Mouse (Mus musculus): ENCODE measurements around the gene Atxn7l1.
A peak's percentile ranks its signal among the peaks of the same experiment; 100 is the strongest.

The Atxn7l1 gene

DNA sequence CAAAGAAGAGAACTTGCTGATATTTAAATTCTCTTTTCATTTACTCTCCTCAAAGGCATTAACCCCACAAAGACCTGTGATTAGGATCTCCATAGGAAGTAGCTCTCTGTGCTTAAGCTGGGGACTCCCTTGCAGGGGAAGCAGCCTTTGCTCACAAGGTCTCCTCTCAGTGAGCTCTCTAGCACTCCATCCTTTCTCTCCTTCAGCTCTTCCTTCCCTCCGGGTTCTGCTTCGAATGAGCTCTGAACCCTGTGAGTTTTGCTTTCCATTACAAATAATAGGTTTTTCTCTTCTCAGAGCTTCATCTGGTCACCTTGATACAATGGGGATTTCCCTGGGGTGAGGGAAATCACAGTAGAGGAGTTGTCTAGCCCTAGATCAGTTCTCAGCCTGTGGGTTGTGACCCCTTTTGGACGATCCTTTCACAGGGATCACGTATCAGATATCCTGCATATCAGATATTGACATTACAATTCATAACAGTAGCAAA is 35.7 kb downstream of the Atxn7l1 start:
- DNase-seq (ENCODE audit: low spot score) = no peak

DNA sequence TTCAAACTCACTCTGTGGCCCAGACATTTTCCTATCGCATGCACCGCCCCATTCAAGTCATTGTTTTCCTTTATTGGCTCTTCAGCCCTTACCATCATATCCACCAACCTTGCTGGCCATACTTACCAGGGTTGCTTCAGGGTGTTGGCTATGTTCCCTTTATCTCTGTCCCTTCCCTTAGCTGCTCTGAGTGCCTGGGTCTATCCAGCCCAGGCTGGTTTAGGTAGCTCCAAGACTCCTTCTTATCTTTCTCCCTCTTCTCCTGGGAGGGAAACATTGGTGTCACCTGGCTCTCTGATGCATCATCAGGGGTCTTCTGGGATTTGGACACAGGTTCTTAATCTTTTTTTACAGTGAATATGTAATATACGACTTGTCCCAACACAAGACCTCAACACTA is 36.6 kb downstream of the Atxn7l1 start:
- no peak for DNase-seq (ENCODE audit: low spot score)

DNA sequence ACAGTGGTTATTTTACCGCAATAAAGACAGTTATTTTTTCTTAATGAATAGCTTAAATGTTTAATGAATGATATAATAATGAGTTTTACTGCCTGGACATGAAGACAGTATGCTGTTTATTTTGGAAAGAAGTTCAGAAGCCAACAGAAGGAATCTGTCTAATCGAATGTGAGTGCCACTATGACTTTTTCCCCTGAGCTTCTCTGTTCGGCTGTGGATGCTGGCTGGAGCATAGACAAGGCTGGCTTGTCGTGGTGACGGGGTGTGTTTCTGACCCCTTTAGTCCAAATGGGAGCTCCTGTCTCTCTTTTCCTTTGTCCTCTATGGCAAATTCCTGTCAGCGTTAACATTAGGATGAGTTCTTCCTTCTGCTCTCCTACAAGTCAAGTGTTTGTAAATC is 37.6 kb downstream of the Atxn7l1 start:
- DNase-seq (ENCODE audit: low spot score) = no peak

DNA sequence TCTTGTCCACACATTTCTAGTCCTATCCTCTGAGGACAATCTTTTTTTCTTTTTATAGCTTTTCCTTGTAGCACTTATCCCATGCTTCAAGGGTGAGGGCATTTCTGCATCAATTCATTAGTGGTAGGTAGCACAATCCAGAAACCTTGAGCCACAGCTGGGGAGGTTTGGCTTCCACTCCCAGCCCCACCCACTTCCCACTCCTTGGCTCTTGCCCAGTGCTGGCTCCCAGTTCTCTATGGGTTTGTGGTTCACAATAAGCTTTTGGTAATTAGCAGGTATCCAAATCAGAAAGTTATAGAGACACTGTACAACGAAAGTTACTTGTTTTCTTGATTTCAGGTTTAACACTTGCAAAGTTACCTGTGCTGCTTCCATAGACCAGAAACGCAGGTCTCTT is 38.8 kb downstream of the Atxn7l1 start:
- peak; percentile 46 for DNase-seq (ENCODE audit: low spot score)

DNA sequence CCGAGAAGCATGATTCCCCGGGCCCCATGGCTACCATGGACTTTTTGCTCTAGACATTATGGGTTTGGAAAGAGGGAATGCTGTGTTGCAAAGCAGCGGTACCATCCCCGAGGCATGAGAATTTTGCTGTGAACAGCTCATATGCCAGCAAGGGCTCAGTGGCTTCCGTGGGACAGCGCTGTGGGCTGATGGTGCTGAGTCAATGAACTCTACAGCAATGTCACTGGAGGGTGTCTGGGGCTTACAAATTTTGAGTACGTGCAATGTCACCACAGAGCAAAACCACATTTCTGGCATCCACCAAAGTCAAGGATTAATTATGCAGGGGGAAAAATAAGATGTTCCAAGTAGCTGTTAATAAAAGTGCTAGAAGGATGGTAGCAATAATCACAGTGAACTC is 42.6 kb downstream of the Atxn7l1 start:
- no peak for DNase-seq (ENCODE audit: low spot score)

DNA sequence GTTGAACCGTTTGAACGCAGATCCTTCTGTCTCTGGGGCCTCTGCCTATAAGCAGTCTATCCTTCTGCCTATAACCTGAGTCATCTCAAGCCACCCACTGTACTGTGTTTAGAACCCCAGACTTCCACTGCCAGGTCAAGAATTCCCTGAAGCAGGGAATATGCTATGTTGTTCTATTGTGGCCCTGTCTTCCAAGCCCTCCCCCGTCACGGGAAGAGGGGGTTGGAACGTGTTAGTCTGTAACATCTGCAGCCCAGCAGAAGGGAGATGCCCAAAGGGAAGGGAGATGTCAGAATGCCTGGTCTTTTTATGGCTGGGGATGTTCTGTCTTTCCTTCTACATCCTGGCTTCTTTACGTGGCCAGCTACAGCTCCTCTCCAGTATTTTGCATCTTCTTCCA is 43.1 kb downstream of the Atxn7l1 start:
- no peak for DNase-seq (ENCODE audit: low spot score)

DNA sequence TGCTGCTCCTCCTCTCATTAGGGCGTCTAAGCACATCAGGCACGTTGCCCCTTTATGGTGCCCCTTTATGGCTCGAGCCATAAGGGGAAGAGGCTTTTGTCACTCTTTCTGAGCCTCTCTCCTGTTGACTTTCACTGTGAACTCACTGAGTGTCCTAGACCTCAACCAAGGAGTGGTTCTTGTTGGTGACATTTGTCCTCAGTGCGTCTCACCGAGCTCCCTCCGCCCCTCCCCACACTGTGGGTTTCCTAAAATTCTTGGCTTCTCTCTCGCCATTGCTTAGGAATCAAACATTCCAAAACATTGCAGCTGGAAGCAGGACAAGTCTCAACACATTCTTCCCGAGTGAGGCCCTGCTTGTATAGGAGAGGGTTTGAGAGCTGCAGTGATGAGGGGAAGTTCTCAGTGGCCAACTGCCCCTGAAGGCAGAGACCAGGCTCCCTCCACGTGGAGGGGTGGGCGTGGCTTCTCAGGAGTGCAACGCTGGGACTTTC is 46.0 kb downstream of the Atxn7l1 start:
- peak; percentile 36 for DNase-seq (ENCODE audit: low spot score)

DNA sequence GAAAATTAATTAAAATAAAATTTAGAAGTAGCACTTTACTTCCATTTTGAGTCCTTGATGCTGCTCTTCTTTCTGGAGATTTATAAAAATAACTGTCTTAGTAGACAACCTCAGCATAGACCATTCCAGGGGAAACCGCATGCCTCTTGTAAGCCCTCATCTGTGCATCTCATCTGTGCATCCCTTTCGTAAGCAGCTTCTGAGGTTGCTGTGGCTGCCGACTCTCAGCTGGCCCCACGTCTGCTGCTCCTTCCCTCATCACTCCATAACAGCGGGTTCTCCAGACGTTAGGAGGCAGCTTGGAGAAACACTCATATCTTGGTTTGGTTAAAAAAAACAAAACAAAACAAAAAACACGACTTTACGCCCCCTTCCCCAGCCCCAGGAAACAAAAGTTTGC is 47.7 kb downstream of the Atxn7l1 start:
- DNase-seq (ENCODE audit: low spot score) = no peak

DNA sequence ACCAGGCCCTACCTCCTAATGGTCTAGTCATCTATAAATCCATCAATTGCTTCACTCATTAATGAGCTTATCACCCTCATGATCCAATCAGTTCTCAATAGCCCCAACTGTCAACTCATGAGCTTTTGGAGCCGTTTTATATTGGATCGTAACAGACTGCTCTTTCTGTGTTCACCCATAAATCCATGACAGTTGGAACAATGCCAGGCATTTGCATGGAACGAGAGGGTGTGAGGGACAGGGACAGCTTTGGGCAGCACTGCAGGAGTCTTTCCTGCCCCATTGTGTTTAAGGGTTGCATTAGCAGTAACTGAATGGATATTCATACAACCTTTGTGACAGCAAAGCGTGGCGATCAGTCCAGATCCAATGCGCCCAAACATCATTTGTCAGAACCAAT is 49.8 kb downstream of the Atxn7l1 start:
- DNase-seq (ENCODE audit: low spot score) = no peak

DNA sequence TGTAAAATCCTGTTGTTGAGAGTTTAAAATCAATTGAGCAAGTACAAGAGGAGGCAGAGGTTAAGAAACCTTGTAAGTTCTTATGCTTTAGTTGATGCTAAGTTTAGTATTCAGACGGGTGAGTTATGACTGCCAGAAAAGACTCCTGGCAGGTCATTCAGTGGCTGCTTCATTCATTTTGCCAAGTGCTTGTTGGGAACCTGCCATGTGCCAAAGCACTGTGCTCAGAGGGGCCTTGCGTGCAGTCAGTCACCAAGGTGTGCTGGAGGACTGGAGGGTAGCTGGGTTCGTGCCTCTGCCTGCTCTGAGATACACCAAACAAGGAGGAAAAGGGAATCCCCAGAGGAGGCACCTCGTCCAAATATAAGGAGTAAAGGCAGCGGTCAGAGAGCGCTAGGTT is 50.3 kb downstream of the Atxn7l1 start:
- DNase-seq (ENCODE audit: low spot score) = no peak

DNA sequence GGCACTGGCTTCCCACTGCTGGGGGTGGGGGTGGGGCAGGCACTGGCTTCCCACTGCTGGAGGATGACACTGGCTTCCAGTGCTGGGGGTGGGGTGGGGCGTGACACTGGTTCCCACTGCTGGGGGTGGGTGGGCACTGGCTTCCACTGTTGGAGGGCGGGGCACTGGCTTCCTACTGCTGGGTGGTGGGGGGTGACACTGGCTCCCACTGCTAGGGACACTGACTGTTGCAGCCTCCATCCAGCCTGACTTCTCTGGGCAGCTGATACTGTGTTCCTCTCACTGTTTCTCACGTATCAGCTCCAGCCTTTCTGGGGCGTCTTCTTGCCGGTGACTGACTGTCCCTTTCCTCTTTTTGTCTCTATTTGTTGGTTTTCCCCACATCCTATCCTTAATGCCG is 53.6 kb downstream of the Atxn7l1 start:
- DNase-seq (ENCODE audit: low spot score) = no peak

DNA sequence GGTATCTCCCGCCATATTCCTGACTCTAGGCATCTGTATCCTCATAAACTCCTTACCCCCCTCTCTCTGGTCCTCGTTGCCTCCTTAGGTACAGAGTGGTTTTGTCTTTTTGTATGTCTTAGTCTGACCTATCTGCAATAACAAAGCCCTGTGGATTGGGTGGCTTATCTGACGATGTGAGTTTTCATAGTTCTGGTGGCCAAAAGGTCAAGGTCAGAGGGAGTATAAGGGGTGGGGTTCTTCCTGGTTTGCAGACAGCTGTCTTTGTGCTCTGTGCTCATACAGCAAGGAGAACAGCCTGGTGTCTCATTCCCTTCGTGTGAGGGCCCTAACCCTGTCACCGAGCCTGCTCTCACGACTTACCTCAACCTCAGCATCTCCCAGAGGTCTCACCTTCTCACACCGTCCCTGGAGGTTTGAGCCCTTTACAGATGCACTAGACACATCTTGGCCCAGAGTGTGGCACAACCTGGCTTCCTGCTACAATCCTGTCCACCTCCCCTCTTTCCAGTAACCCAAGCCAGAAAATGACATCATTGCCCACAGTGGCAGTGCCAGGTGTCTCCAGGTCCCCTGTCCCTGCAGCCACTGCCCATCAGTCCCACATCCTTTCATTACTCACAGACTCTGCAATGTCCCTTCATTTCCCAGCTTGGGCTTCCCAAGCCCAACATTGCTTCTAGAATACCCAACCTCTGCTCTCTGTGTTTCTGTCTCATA is 54.2 kb downstream of the Atxn7l1 start:
- no peak for DNase-seq (ENCODE audit: low spot score)

DNA sequence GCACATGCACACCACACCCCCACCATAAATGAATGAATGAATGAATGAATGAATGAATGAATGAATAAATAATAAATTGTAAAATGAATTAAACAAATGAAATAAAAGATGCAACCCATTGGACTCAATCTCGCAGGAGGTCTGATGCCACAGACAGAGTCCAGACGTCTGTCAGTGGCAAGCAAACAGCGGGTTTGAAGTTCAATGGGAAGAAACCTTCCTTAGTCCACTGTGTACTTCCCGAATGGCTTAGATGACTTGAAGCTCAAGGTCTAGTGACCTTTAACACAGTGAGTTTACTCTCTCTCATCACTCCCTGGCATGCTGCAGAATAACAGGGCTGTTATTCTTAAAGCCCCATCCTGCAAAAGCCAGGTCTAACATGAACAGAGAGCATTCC is 57.8 kb downstream of the Atxn7l1 start:
- no peak for DNase-seq (ENCODE audit: low spot score)

DNA sequence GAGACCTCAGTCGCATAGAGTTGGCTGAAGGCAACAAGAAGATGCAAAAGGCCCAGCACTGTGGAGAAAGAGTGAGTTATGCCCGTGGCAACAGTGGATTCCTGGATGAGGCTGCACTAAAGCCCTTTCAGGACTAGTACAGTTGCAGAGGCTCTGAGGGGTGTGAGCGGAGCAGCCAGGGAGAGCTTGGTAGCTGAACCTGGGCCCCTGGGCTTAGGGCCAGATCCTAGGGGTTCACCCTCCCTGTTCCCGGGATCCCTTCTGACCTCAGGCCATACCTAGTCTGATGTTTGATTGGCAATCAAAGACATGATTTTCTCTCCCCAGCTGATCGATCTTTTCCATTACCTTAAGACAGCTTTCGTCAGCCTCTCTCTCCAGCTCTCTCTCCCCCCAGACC is 58.8 kb downstream of the Atxn7l1 start:
- no peak for DNase-seq (ENCODE audit: low spot score)

DNA sequence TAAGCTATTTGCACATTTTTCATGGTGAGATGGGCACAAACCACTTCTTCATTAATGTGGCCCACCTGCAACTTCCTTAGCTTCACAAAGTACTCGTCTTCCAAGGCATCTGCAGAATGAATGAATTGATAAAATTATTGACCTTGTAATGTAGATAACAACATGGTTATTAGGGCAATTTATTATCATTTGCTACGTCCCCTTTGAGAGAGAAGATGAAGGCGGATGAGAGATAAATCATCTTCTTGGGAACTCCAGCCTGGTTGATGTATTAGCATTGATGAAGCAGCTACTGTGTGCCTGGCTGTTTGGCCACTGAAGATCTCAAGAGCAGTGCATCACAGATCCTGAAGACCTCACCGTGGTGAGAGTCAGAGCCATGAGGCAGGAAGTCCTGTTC is 63.4 kb downstream of the Atxn7l1 start:
- DNase-seq (ENCODE audit: low spot score) = no peak

DNA sequence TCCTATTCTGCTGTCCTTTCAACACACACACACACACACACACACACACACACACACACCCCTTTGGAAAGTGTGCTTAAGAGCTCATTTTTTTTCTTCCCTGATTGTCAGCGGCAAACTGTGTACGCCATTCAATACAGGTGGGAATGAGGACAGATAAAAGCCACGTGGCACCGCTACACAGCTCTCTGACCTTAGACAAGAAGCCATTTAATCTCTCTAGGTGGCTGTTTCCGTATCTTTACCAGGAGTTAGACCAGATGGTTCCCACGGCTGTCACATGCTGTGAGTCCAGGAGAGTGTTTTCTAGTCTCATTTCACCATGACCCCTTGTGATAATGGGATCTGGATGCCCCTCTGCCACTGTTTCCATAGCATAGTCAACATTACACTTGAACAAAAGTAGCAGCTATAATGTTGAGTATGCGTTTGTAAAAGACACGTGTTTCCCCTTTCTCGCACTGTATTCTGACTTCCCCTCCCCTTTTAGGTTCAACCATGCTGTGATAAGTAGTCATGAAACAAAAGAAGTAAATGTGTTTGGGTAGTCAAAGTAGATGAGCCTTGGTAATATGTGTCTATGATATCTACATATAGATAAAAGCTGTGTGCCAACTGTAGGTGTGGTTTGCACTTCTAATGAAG is 70.8 kb downstream of the Atxn7l1 start:
- no peak for DNase-seq (ENCODE audit: low spot score)

DNA sequence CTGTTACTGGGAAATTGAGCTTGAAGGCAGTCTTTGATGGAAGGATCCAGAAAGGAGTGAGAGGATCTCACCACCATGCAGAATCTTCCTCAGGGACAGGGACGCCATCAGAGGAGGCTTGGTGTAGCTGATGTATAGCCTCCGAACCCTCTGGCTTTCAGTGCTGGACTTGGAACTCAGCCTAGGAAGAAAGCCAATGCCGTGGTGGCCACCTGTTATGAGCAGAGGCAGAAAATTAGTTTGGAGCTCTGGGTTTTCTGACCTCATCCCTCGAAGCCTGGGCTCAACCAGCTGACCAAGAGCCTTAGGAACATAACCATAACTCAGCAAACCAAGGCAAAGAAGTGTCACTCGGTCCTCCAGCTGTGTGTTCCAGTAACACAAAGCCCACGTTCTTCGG is 71.9 kb downstream of the Atxn7l1 start:
- no peak for DNase-seq (ENCODE audit: low spot score)

DNA sequence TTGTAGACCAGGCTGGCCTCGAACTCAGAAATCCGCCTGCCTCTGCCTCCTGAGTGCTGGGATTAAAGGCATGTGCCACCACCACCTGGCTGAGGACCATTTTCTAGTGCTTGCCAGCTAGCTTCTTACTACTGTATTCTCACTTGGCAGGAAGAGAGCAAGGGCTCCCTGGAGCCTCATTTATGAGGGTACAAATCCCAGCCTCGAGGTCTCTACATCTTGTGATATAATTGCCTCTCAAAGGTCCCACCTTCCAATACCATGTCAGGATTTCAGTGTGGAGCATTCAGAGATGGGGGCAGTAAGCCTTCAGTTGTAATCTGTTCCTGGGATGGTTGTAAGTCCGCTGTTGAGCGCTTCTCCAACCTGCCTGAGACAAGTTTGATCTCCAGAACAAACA is 72.6 kb downstream of the Atxn7l1 start:
- no peak for DNase-seq (ENCODE audit: low spot score)

DNA sequence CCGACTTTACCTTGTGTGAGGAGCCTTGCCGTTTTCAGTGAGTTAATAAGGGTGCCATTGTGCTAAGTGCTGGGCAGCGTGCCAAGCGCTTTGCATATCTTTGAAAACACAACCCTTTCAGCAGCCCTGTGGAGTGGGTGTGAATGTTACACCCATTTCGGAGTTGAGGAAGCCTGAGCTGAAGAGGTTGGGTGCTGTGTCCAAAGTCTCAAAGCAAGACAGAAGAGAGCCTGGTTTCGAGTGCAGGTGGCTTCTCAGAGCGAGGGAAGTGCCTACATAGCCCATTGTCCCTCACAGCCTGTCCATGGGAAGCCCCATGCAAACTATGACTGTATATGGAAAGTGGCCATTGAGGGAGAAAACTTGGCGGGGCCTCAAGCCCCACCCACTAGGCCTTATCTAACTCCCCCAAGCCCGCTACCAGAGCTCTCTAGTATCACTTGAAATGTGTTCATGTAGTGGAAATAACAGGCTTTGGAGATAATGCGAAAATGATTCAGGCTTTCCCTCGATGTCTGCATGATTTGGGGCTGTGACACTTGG is 73.1 kb downstream of the Atxn7l1 start:
- DNase-seq (ENCODE audit: low spot score) = peak; percentile 71

DNA sequence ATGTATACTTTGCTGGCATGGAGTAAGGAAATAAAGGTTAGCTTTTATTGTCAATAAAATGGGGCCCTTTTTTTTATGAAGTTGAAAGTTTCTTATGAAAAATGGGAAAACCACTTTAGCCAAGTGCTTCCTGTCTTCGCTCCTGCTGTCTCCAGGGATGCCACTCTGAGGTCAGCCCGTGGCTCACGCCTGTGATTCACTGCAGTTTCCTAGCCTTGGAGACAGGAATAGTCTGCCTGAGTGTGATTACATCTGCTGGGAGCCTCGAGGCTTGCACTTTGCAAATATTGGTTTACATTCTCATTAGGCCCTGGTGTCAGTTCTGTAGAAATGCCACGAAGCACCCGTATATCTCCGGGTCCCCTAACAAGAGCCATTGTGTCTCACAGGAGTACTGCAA is 74.7 kb downstream of the Atxn7l1 start:
- DNase-seq (ENCODE audit: low spot score) = no peak

DNA sequence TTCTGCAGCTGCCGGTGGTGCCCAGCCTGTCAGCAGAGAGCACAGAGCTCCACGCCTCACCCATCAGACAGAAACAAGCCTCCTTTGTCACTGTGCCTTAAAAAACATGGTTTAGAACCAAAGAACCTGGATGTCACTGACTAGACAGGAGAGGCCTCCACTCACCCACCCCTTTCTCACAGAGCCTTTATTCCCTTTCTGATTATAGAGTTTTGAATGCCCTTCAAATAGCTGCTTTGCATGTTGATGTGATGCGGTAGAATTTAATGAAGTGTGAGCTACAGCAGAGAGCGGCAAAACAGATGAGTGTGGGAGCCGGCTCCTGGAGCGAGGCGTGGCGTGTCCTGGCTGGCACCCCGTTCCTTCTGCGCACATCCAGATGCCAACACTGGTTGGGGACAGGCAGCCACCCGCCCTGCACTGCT is 77.6 kb downstream of the Atxn7l1 start:
- DNase-seq (ENCODE audit: low spot score) = no peak

DNA sequence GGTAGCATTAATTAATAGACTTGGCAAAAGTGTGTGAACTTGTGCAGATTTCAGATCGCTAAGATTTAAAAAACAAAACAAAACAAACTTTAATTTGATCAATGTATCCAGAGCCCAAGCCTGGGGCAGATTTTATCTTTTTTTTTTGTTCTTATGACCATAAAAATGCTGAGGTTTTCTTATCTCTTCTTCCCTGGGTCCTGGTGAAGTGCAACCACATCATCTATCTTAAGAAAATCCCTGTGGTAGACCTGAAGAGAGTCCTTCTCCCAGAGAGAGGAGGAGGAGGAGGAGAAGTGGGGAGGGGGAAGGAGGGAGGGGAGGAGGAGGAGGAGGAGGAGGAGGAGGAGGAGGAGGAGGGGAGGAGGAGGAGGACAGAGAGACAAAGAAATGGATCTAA is 78.5 kb downstream of the Atxn7l1 start:
- DNase-seq (ENCODE audit: low spot score) = no peak

DNA sequence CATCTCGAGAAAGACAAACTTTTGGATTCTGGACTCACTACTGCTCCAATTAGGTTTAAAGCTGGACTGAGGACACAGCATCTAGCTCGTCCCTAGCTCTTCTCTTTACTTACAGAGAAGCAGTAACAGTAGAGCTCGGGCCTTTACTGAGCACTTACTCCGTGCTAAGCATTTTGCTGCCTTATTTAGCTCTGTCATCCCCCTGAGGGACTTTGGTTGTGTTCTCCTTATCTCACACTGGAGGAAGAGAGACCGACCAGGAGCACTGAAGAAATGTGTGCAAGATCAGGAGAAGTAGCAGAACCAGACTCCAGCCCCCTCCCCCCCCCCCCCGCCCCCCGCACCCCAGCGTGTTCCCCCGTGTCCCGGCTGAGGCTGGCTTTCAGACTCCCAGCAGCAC is 79.1 kb downstream of the Atxn7l1 start:
- DNase-seq (ENCODE audit: low spot score) = no peak

DNA sequence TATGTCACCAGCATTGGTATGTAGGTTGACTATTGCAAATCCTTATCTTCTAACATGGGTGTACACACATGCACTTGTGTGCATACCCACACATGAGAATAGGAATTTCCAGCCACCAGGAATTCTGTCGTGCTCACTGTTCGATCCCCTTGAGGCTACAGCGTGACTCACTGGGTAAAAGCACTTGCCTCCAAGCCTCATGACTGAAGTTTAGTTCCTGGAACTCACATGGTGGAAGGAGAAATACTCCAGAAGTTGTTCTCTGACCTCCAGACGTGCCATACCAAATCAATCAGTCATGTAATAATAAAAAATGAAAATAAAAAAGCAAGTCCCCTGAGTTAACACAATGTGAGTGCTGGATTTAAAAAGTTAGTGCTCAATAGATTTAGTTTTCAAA is 87.8 kb downstream of the Atxn7l1 start:
- DNase-seq (ENCODE audit: low spot score) = no peak
